Mouse (Mus musculus) brain, adult 2 months (tissue): ENCODE results near the gene Ttll2.
"Not testable (repeated sequence)": the region's sequence is repeated elsewhere in the genome, so short reads cannot be mapped to it uniquely, and the experiment has no call there.

Source experiments
- DNase-seq: peaks from one replicate; pipeline ENCODE4 v3.0.0; 2011; ENCODE audit warnings: low read depth, low spot score

The Ttll2 gene

DNA sequence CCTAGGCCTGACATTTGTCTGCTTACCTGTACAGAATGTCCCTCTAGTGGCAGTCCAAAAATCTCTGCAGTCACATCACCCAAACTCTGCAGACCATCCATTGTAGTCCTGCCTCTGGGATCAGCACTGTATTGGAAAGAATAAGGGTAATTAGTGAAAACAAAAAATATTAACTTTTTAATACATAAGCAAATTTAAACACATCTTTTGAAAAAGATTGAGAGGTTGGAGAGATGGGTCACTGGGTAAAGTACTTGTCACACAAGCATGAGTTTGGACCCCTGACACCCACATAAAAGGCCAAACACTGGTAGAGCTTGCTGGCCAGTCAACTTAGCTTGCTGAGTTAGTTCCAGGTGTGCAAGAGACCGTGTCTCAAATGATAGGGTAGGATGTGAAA, at the start of gene Ttll2:
Gene Ttll2 (minus strand): TSS at position 101 of the 400 bp plus-strand sequence.
- DNase-seq: not testable (repeated sequence)

DNA sequence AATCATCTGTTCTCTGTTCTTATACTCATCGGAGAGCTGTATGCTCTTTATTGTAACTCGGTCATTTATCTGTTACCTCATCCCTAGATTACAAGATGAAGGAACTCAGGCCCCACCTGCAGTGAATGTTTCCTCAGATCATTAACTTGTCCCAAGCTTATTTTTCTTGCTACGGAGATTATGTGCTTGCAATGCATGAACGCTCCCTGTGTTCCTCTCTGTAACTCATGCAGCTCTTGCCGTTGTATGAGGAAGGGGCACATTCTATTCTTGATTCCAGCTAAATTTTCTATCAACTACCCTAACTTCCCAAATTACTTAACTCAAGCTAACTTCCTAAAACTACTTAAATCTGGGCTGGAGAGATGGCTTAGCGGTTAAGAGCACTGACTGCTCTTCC, 47.3 kb upstream of the Ttll2 start:
- DNase-seq: not testable (repeated sequence)

DNA sequence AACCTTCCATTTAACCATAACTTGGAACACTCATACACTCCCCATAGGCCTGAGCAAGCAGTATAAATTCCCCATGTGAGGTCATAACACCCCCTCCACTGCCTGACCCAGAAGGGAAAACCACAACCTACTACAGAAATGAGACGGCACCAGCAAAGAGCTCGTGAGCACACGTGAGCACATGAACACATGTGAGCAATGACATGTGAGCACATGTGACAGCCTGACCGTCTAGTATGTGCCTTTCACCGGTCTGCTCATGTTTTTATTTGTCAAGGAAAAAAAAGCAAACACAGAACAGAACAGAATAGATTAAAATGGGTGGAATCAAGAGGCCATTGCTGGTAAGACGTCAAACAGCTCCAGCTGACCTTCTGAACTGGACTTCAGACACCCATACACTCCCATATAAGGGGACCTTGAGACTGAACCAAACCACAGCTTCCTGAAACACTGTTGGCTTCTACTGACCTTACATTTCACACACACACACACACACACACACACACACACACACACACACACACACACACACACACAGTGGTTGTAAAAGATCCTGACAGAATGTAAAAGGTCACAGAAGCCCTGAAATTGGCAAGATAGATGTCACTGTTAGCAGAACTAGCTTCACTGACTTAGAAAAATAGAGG, 45.8 kb upstream of the Ttll2 start:
- DNase-seq: not testable (repeated sequence)

DNA sequence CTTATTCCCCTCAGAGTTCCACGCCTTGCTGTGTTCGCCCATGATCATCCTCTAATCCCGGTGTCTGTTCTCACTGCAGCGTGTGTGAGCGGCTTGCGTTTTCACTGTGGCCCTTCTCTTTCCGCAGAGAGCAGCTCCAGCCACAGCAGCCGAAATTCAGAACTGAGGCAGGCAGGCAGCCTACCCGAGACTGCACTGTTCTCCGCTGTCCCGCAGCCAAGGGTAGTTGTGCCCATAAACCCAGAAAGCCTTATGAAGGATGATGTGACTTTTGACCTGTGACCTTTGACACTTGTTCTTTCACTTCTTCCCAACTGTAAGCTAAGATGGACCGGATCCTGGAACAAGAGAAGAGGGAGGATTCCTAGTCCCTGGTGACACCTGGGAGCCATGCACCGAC, 44.6 kb upstream of the Ttll2 start:
- DNase-seq: not testable (repeated sequence)

DNA sequence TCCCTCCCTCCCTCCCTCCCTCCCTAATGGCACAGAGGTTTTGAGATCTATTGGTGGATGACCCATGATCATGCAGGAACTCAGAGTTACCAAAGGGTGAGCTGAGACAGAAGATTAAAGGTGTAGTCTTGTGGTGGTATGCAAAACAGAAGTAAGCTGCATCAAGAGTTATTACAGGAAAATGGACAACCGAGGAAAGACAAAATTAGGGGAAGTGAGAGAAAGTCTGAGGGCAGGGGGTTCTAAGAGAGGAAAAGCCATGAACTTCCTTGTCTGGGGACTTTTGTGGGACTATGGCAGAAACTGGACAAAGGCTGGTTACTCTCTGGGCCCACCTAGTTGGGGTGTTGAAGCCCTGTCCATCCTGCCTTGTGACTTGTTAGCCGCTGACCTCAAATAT, 43.8 kb upstream of the Ttll2 start:
- DNase-seq: not testable (repeated sequence)

DNA sequence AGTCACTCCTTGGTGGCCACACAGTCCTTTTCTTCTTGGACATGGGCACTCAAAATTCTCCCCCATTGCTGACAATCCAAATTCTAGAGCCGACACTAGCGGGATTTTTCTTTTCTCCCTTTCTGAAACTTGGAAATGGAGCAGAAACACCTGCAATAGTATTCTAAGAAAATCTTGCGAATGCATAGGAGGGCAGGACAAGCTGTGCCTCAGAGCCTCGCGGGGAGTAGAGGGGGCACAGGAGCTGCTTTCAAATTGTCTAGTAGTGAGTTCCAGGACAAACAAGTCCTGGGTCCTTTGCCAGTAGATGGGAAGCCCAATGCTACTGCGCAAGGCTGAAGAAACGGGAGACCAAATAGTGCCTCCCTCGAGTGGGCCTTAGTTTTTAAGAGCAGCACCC, 43.2 kb upstream of the Ttll2 start:
- not testable (repeated sequence) for DNase-seq

DNA sequence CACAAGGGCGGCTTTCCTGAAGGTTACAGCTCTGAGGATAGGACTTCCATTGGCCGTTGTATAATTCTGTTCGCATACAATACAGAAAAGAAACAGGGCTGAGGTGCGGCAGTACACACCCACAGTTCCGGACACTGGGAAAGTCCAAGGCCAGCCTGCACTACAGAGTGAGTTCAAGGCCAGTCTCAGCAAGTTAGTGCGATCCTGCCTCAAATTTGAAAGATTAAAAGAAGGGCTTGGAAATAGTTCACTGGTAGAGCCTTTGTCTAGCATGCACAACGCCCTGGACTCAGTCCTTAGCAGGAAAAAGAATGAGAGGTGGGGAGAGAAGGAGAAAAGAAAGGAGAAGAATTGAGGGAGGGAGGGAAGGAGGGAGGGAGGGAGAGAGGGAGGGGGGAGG, 42.6 kb upstream of the Ttll2 start:
- not testable (repeated sequence) for DNase-seq

DNA sequence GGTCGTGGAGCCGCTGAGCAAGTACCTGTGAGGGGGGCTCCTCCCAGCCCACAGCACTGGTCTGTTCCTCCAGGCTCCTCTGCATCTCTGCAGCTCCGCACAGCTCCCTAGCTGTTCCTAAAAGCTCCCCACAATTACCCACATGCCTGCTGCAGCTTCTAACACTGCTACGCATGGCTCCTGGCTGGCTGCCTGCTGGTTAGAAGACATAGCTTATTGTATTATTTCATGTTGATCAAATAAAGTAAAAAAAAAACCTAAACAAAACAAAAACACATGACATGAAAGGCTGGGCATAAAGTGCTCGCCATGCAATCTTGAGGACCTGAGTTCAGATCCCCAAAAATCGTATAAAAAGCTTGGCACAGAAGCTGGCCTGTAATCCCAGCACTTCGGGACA, 37.4 kb upstream of the Ttll2 start:
- DNase-seq: peak; percentile 9

DNA sequence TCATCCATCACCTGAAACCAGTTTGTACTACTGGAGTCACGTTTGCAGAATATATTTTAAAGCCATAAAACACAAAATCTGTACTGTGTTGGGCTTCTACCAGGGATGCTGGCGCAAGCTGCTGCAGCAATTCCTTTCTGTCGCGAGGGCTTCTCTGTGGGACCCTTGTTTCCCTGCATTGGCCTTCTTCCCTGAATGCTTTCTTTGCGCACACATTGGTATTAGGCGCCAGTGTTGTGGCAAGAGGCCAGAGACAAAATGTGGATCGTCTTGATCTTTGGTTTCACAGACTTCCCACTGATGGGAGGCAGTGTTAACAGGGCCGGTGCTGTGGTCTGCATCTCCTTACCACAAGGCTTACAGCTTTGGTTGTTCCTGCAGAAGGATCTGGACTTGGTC, 36.5 kb upstream of the Ttll2 start:
- peak; percentile 4 for DNase-seq

DNA sequence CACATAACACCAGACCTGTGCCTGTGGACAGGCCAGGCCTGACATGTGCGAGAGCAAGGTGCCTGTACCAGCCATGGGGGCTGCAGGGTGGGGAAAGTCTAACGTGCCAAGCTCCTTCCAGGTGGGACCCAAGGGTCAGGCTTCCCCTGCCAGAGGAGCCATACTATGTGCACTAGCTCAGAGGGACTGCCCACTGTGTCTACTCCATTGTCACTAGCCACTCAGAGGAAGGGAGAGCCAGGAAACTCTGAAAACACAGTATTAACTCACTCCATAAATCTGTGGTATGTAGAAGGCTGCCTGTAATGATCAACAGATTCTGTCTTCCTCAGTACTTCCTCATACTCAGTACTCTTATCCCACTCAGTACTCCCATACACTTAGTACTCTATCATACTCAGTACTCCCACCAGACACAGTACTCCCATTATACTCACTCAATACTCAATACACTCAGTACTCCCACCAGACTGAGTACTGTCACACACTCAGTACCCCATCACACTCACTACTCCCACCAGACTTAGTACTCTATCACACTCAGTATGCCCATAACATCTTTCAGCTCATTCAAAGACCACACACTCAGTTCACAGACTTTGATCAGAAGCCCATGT, 36.0 kb upstream of the Ttll2 start:
- not testable (repeated sequence) for DNase-seq

DNA sequence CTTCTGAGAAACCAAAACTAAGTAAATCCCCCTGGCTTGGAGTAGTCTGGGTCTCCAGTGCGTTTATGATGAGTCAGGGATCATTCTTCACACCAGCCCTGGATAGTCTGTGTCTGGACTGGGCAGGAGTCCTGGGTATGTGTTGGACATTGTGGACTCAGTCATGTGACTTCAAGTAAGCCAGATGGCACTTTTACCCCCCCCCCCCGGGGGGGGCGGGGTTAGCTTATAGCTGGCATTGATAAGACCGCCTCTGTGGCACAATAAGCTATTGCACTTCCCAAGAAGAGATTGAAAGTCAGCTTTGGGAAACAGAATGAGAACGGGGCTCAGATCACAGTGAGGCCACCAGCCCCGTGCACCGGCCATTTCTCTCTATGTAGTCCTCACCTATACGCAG, 33.5 kb upstream of the Ttll2 start:
- DNase-seq: not testable (repeated sequence)

DNA sequence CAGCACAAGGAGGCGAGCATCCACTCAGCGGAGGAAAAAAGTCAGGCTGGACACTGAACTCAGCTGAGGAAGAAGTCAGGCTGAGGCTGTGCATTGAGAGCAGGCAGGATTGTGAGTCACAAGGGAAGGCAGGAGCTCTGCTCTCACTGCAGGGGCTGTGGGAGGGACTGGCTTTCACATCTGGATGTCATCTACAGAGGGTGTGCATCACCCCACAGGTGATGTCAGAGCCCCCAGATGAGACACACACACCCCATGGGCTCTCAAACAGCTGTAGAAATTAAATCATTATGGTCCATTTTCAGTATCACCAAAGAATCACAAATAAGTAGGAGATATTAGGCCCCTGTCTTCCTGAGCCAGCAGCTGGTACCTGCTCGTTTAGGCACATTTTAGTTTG, 32.9 kb upstream of the Ttll2 start, which contains the start of gene Unc93a2:
Gene Unc93a2 (minus strand): TSS at position 101 of the 400 bp plus-strand sequence.
- DNase-seq: not testable (repeated sequence)

DNA sequence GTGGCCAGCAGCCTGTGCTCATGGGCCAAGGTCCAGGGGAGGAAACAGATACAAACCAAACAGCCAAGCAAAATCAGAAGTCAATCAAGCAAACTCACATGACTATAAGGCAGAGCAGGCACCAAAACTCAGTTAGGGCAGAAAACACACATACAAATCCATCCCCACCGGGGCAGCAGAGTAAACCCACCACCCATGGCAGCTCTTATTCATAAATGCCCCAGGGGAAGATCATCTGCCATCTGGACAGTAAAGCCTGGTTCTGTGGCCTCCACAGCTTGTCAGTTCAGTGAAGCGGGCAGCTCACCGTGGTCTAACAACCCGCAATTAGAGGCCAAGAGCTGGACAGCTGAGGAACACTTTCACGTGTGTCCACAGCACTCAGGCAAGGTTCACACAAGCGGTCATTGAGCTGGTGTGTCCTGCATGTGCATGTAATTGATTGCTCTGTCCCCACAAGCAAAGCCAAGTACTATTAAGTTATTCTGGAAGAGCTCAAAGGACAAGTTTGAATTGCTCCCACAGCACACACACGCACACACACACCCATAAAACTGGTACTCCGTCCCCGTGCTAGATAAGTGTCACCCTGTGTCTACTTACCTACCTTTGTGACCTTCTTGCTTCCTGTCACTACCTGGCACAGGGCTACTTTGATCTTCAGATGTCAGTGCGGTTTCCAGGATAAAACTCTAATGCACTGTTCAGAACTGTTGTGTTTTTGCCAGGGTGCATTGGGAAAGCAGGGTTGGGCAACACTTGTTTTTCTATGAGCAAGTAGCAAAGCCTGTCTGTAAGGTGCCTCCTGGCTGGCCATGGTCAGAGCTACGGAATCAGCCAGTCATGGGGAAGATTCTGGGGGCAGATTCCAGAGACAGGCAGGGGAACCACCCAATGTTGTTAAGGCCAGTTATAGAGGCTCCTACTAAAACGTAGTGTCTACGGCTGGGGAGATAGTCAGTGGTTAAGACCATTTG, 31.0 kb upstream of the Ttll2 start:
- not testable (repeated sequence) for DNase-seq

DNA sequence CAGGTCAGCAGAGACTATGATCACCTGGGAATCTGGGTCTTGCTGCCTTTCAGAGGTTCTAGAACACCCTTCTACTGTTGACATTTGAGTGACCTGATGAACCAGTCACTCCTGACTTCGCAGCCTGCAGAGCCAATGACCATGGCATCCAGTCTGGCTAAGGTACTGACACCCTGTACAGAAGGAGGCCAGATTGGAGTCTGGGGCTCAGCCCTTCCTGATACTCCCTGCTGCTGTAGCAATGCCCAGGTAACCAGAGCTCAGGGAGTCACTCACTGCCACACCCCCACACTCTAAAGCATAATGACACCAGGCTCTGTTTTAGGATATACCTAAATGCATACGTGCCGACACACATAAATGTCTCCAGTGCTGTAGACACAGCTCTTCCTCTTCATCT, 30.2 kb upstream of the Ttll2 start:
- not testable (repeated sequence) for DNase-seq

DNA sequence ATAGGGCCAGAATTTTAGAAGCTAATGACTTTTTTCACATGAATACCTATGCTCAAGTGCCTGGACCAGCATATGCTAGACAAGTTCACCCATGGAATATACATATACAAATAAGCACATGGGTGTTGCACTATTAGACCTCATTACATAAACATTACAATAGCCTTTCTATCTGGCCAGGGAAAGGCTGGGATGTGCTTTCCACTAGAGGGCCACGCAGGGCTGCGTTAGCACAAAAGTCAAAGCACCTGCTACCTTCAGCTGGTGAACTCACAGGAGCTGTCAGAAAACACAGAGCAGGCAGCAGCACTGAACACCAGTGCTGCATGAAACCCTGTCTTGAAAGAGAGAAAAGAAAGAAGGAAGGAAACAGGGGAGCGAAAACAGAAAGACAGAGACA, 25.4 kb upstream of the Ttll2 start:
- DNase-seq: not testable (repeated sequence)

DNA sequence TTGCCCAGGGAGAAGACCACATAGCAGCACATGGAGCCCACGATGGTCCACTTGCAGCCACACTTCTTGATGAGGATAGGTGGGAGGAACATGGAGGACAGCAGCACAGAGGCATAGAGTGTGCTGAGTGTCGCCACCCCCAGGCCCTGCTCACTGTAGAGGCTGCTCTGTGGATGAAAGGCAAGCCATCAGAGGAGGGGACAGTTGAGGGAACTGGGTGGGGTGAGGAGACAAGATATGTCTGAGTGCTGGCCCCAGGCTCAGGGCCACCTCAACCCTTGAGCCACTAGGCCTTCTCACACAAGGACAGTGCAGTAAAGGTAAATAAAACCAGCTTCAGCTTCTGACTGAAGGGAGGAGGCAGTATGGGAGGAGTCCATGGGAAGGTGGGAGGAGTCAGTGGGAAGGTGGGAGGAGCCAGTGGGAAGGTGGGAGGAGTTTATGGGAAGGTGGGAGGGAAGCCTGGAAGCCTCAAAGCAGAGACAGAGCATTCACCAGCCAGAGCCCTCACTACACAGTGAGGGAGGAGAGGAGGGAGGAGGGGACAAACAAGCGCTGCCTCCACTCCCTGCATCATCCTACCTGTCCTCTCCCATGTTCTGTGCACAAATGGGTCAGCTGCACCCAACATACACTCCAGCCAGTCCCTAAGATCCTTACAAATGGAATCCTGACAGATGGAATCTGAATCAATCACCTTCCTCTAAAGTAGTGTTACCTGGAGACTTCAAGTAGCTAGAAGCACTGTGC, 24.6 kb upstream of the Ttll2 start:
- DNase-seq: not testable (repeated sequence)

DNA sequence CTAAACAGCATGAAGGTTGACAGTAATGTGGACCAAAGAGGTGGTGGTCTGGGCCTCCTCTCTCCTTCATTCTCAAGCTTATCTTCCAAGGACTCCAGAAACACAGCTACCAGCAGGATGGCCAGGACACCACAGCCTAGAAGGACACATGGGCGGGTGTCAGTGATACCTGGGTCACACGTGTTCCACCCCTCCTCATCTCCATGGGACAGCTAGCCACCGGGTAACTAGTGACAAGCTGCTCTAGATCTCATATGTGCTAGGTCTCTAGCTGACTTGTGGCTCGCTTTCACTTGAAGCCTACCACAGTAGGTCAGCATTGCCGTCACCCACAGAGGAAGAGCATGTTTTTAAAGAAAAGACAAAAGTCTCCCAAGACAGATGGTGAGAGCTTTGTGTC, 19.4 kb upstream of the Ttll2 start, which contains the start of gene Gm49630:
Gene Gm49630 (minus strand): TSS at position 101 of the 400 bp plus-strand sequence.
- DNase-seq: not testable (repeated sequence)

DNA sequence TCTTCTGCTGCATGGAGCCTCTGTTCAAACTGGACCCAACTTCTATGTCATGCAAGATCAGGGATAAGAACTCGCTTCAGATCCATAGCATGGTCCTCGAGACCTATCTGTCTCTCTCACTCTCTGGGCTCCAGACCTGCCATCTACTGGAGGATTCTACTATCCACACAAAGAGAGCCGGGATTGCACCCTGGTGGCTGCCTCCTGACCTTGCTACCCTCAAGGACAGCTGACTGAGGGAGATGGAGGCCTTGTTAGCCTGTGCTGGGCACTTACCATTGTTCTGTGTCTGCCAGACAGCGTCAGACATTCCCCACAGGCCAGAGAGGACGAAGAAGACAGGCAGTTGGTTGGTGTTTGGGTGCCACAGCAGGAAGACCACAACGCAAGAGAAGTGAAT, 16.9 kb upstream of the Ttll2 start:
- not testable (repeated sequence) for DNase-seq

DNA sequence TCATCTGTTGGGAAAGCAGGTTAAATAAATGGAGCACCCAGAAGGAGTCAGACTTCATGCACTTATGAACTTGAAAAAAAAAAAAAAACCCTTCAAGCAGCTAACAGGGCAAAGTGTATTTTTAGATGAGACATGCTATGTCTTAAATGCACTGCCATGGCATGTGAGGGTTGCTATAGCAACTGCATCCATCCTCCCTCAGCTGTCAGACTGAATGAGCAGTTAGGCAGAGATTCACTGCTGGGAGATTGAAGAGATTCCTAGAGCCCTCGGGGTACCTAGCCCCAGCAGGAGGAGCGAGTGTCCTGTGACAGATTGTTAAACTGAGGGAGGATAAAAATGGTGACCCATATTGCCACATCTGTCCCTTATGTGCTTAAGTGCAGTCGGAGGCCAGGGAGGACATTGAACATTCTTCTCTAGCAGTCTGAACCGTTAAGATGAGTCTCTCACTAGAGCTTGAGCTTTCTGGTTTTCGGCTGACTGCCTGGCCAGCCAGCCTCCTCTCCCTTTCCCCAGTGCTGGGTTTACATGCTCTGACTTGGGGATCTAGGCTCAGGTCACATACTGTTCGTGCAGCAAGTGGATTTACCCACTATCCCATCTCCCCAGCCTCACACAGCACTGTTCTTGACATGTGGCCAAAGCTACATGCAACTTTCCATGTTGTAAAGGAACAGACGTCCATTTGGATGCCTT, 14.3 kb upstream of the Ttll2 start:
- DNase-seq: peak; percentile 57

DNA sequence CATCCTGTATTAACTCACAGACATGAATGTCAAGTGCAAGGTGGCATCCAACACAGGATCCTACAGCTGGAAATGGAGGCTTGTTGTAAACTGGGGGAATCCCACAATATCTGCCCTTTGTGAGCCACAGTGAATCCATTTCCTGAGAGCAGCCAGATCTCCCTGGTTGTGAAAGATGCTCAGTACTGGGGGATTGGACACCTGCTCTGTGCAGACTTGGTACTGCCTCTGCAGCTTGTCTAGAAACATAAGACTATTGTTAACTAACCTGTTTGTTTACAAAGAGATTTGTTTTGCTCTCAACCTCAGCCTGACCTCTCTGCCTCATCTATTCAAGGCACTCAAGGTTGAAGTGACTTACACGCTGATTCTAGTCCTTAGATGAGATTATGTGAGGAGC, 13.8 kb upstream of the Ttll2 start:
- not testable (repeated sequence) for DNase-seq

DNA sequence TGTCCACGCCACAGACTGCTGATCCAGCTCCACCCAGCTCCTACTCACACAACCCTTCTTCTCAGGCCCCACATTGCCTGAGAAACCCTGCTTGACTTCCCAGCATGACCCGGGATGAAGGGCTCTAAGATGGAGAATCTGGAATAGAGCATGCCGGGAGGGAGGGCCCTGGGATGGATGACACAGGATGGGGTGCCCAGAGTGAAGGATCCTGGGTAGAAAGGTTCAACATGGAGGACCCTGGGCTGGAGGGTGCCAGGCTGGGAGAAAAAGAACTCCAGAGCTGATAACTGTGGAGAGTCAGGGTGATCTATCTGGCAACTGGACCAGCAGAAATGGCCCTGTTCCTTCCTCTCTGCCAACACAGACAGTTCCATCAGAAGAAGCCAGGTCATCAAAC, 13.1 kb upstream of the Ttll2 start:
- not testable (repeated sequence) for DNase-seq
